Comparison of ENCODE assay signal across 8 mouse cellular contexts in the genomic region with DNA sequence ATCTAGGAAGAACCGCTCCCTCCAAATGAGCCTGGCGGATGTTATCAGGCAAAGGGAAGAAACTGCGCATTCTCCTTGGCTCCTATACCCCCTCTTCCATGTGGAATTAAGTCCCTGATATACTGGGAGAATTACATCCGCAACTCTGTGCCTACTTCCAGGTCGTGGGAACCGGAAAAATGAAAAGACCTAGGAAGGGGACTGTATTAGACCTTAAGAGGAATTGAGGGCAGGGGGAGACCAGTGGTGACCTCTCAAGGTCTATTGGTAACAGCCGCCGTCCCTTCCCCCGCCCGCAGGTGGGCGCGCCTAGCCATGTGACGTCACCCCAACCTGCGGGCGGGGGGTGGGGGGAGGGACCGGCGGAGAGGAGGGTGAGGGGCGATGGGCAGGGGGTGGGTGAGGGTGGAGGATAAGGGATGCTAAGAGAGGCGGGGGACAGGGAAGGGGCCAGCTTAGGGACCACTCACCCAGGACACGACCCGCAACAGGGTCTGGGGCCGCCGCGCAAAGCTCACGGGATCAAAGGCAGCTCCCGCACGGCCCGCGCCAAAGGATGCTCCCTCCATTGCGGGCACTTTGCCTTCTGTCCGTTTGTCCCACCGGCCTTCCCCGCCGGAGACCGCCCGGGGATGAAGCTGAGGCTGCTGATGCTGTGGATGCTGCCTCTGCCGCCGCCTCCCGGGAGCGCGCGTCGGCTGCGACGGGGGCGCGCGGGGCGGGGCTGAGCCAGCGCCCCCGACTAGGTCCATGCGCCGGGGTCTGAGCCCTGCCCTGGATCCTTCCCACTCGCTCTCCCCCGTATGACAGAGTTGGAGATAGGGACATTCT. TPM values are rescaled to one million over a fixed set of nuclear protein-coding genes. Genes with fewer than 3 reads are reported as not detected.
DNase-seq lines count a peak whose midpoint lies in the region; ATAC-seq and TF ChIP-seq lines count a peak whose summit lies in the region.

A gene (minus strand): TSS at position 705 of the 831 bp plus-strand sequence.

- peaks cover 15% of the 10 kb centered on the region for H3K4me1 ChIP-seq in kidney, postnatal 0 days (replicated peaks; ENCODE audit: insufficient read depth, low read length)
- no peaks in the 10 kb centered on the region; the same call in 1 of the 2 replicates for H3K4me1 ChIP-seq in brown adipose tissue, adult 24 weeks (ENCODE audit: control insufficient read depth, insufficient read depth, insufficient read length, low read length)
- peaks cover 33% of the 10 kb centered on the region for H3K4me1 ChIP-seq in forebrain, embryonic 13.5 days
- peaks cover 15% of the 10 kb centered on the region; the same call in 1 of the 2 replicates for H3K4me1 ChIP-seq in neural tube, embryonic 14.5 days (ENCODE audit: control insufficient read depth, insufficient read depth, low read length)

- 0 out of 2 replicates have a peak, but pooled peaks cover 9% of the 10 kb centered on the region for H3K36me3 ChIP-seq in kidney, postnatal 0 days (ENCODE audit: insufficient read depth, low read length)
- peaks cover 22% of the 10 kb centered on the region for H3K36me3 ChIP-seq in forebrain, embryonic 13.5 days (ENCODE audit: poor library complexity, severe bottlenecking)
- H3K36me3 ChIP-seq in neural tube, embryonic 14.5 days (ENCODE audit: control insufficient read depth, insufficient read depth, low read length): no peaks in the 10 kb centered on the region

- H3K27ac ChIP-seq in kidney, postnatal 0 days: no peak within 1 kb of the TSS
- H3K27ac ChIP-seq in brown adipose tissue, adult 24 weeks (replicated peaks; ENCODE audit: low read depth, low read length): no peak within 1 kb of the TSS
- peak within 1 kb of the TSS; percentile 59; the same call in 1 of the 2 replicates for H3K27ac ChIP-seq in forebrain, embryonic 13.5 days
- H3K27ac ChIP-seq in neural tube, embryonic 14.5 days (ENCODE audit: low read depth, low read length): peak within 1 kb of the TSS; percentile 88

- intact Hi-C loops in left cerebral cortex, postnatal 14 days (cut with DNase I): no loop called here

- no peak for DNase-seq in kidney, postnatal 0 days (ENCODE audit: low spot score)
- DNase-seq in kidney, postnatal 25 days: no peak
- DNase-seq in left cerebral cortex, postnatal 14 days (ENCODE audit: low spot score in 2 of 2): peak in 1 of 2 experiments; percentile 41
- DNase-seq in urinary bladder, postnatal 25 days (ENCODE audit: low spot score): no peak

- peaks cover 14% of the 10 kb centered on the region for H3K27me3 ChIP-seq in kidney, postnatal 0 days (ENCODE audit: insufficient read depth, low read length)
- H3K27me3 ChIP-seq in forebrain, embryonic 13.5 days: peaks cover 37% of the 10 kb centered on the region
- H3K27me3 ChIP-seq in neural tube, embryonic 14.5 days (ENCODE audit: control insufficient read depth, insufficient read depth, low read length): peaks cover 13% of the 10 kb centered on the region

- no peak for TF ChIP-seq CTCF in kidney, postnatal 0 days (IDR thresholded peaks at IDR 0.05; ENCODE audit: low read depth)

- peak within 1 kb of the TSS; percentile 89 for H3K4me2 ChIP-seq in kidney, postnatal 0 days (ENCODE audit: low read length)
- H3K4me2 ChIP-seq in forebrain, embryonic 13.5 days: peak within 1 kb of the TSS; percentile 79
- peak within 1 kb of the TSS; percentile 72 for H3K4me2 ChIP-seq in neural tube, embryonic 14.5 days (ENCODE audit: low read depth, low read length)

- H3K9ac ChIP-seq in kidney, postnatal 0 days (ENCODE audit: low read depth, low read length): peak within 1 kb of the TSS; percentile 49; the same call in 1 of the 2 replicates
- H3K9ac ChIP-seq in forebrain, embryonic 13.5 days: peak within 1 kb of the TSS; percentile 93
- peak within 1 kb of the TSS; percentile 89 for H3K9ac ChIP-seq in neural tube, embryonic 14.5 days (replicated peaks; ENCODE audit: low read depth, low read length)

- peak within 1 kb of the TSS; percentile 43 for H3K4me3 ChIP-seq in kidney, postnatal 0 days (replicated peaks; ENCODE audit: low read depth, low read length)
- H3K4me3 ChIP-seq in brown adipose tissue, adult 24 weeks (ENCODE audit: insufficient read depth, low read depth, low read length): peak within 1 kb of the TSS; percentile 36
- H3K4me3 ChIP-seq in forebrain, embryonic 13.5 days: peak within 1 kb of the TSS; percentile 80
- peak within 1 kb of the TSS; percentile 74 for H3K4me3 ChIP-seq in neural tube, embryonic 14.5 days (ENCODE audit: low read depth, low read length)

- WGBS in kidney, postnatal 0 days: under 1% methylated on average over 54 of the region's 55 CpGs
- under 1% methylated on average over 48 of the region's 55 CpGs for WGBS in forebrain, embryonic 13.5 days
- WGBS in neural tube, embryonic 14.5 days: under 1% methylated on average over 50 of the region's 55 CpGs

- ATAC-seq in kidney, postnatal 0 days (replicated peaks; ENCODE audit: low FRiP score, low read depth): no peak
- peak; percentile 72 for ATAC-seq in forebrain, embryonic 13.5 days
- peak; percentile 72 for ATAC-seq in neural tube, embryonic 14.5 days (ENCODE audit: low read depth)
- ATAC-seq in megakaryocyte progenitor cell, adult 5-6 weeks (replicated peaks; ENCODE audit: poor library complexity): no peak

- no peaks in the 10 kb centered on the region for H3K9me3 ChIP-seq in kidney, postnatal 0 days (replicated peaks; ENCODE audit: low read length)
- H3K9me3 ChIP-seq in forebrain, embryonic 13.5 days (replicated peaks): no peaks in the 10 kb centered on the region
- H3K9me3 ChIP-seq in neural tube, embryonic 14.5 days (ENCODE audit: control insufficient read depth, low read length): no peaks in the 10 kb centered on the region

RNA-seq across cellular contexts. Expression of the gene that starts here (rescaled TPM):
- 1.4 and 1.7 TPM in 2 replicates for polyA plus RNA-seq in kidney, postnatal 0 days (2015; fragmentation: Nextera tagmentation; extraction: Ambion mirVana)
- not detected in 2 replicates for polyA plus RNA-seq in brown adipose tissue, adult 24 weeks (2012; ENCODE audit: insufficient read depth, insufficient read length, missing spikeins)
- 61.0 and 68.7 TPM in 2 replicates for polyA plus RNA-seq in forebrain, embryonic 13.5 days (2015; fragmentation: Nextera tagmentation; extraction: Ambion mirVana)
- 100 to 1,000 TPM; 228 to 245 TPM for total RNA-seq in left cerebral cortex, postnatal 14 days (2021)
- polyA plus RNA-seq in neural tube, embryonic 14.5 days (2014; fragmentation: Nextera tagmentation; extraction: Ambion mirVana): 154 and 196 TPM in 2 replicates
- total RNA-seq in megakaryocyte progenitor cell, adult 5-6 weeks (2015): not detected in 2 replicates
- total RNA-seq in megakaryocyte progenitor cell, adult 5-6 weeks (2017): not detected in 2 replicates

Comparison
In these comparisons a context has a peak if more than half of its experiments do, and no peak if none do; other contexts are left out.
1. RNA of the gene that starts here (total RNA-seq): 228 to 245 TPM in left cerebral cortex, postnatal 14 days; not detected in megakaryocyte progenitor cell, adult 5-6 weeks; every median in the first group is over 100 times any median in the second.
2. RNA of the gene that starts here (polyA plus RNA-seq): 154 to 196 TPM in neural tube, embryonic 14.5 days and 61.0 to 68.7 TPM in forebrain, embryonic 13.5 days; 1.4 to 1.7 TPM in kidney, postnatal 0 days and not detected in brown adipose tissue, adult 24 weeks; every median in the first group is over 10 times any median in the second.
3. ATAC-seq: peak in forebrain, embryonic 13.5 days (single experiment) and neural tube, embryonic 14.5 days (single experiment); none in kidney, postnatal 0 days (single experiment) and megakaryocyte progenitor cell, adult 5-6 weeks (single experiment).
4. H3K27ac ChIP-seq: peak in forebrain, embryonic 13.5 days (single experiment) and neural tube, embryonic 14.5 days (single experiment); none in kidney, postnatal 0 days (single experiment) and brown adipose tissue, adult 24 weeks (single experiment).
5. Peak in every context shown above with its lines, with median percentiles within 50 percentile points of each other: H3K4me2 ChIP-seq, H3K4me3 ChIP-seq and H3K9ac ChIP-seq.